Mouse (Mus musculus): ENCODE measurements around the gene Paip2b. TPM values are rescaled to one million over a fixed set of nuclear protein-coding genes. Genes with fewer than 3 reads are reported as not detected.
"Not testable (repeated sequence)": the region's sequence is repeated elsewhere in the genome, so short reads cannot be mapped to it uniquely, and the experiment has no call there.

Gene Paip2b
- polyA plus RNA-seq, 1 experiment from 2014 or later = 17.4 TPM

- 51% methylated on average over 2 of the region's 2 CpGs for WGBS
- Histone ChIP-seq H3K27ac (ENCODE audit: low read length) (no peak overlapping the region), H3K4me1 (ENCODE audit: insufficient read depth, low read length) (no peaks in the 10 kb centered on the region), H3K9ac (replicated peaks; ENCODE audit: low read length) (no peak overlapping the region), H3K9me3 (ENCODE audit: low read length) (no peaks in the 10 kb centered on the region), H3K27me3 (ENCODE audit: insufficient read depth, low read length) (no peaks in the 10 kb centered on the region), H3K4me2 (replicated peaks; ENCODE audit: low read depth, low read length) (no peak overlapping the region), H3K4me3 (ENCODE audit: low read length) (no peak overlapping the region), H3K36me3 (ENCODE audit: insufficient read depth, low read length) (no peaks in the 10 kb centered on the region)
- ATAC-seq (ENCODE audit: low FRiP score, low TSS enrichment) = no peak
Measured at GRCm38 (mm10) chr6:83846141-83846540, 14.6 kb upstream of the Paip2b start.

- no peak overlapping the region for H3K4me3 ChIP-seq (ENCODE audit: low read length)
- no peak overlapping the region for H3K9ac ChIP-seq (replicated peaks; ENCODE audit: low read length)
- no peaks in the 10 kb centered on the region for H3K9me3 ChIP-seq (ENCODE audit: low read length)
- H3K4me2 ChIP-seq (replicated peaks; ENCODE audit: low read depth, low read length) = no peak overlapping the region
- no peaks in the 10 kb centered on the region for H3K4me1 ChIP-seq (ENCODE audit: insufficient read depth, low read length)
- no peaks in the 10 kb centered on the region for H3K27me3 ChIP-seq (ENCODE audit: insufficient read depth, low read length)
- 89% methylated on average over 10 of the region's 10 CpGs for WGBS
- no peak overlapping the region for H3K27ac ChIP-seq (ENCODE audit: low read length)
- no peaks in the 10 kb centered on the region for H3K36me3 ChIP-seq (ENCODE audit: insufficient read depth, low read length)
- ATAC-seq (ENCODE audit: low FRiP score, low TSS enrichment) = no peak
Measured at GRCm38 (mm10) chr6:83844913-83845312, 13.4 kb upstream of the Paip2b start.

DNA sequence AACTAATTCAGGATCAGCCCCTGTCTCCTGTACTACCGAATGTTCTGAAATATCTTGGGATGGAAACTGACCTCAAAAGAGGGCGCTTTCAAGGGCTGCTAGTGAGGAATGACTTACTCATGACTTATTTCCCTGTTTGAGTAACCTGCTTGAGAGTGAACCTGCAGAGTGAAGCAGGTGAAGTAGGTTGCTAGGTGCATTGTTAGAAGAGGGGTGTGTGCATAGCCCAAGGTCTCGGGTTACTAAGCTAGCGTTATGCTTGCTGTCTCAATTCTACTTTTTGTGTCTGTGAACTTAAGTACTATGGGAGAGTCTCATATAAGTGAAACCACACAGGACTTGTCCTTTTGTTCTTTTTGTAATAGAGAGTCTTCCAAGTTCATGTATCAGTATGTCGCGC lies 8.5 kb upstream of the Paip2b start:
- Histone ChIP-seq H3K27me3 (ENCODE audit: insufficient read depth, low read length) (no peaks in the 10 kb centered on the region), H3K36me3 (ENCODE audit: insufficient read depth, low read length) (no peaks in the 10 kb centered on the region), H3K4me3 (ENCODE audit: low read length) (no peak overlapping the region), H3K9ac (replicated peaks; ENCODE audit: low read length) (no peak overlapping the region), H3K4me1 (ENCODE audit: insufficient read depth, low read length) (no peaks in the 10 kb centered on the region), H3K4me2 (replicated peaks; ENCODE audit: low read depth, low read length) (no peak overlapping the region), H3K27ac (ENCODE audit: low read length) (no peak overlapping the region), H3K9me3 (ENCODE audit: low read length) (no peaks in the 10 kb centered on the region)
- WGBS = 80% methylated on average over 6 of the region's 6 CpGs
- ATAC-seq (ENCODE audit: low FRiP score, low TSS enrichment) = no peak

DNA sequence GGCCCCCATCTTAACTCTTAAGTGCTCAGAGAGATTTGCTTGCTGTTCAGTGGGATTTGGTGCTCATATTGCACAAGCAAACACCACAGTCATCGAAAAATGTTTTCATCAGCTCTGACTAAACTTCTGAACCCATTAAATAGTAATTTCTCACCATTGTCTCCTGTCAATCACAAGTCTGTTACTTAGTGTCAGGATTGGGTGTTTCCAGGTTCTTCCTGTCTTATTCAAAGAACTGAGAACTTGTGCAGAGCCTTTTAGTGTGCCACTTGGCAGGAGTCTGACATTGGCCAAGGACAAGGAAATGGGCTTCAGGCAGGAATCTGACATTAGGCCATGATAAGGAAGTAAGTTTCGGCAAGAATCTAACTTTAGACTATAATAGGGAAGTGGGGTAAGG lies 6.5 kb upstream of the Paip2b start:
- H3K4me3 ChIP-seq (ENCODE audit: low read length) = no peak overlapping the region
- no peaks in the 10 kb centered on the region for H3K9me3 ChIP-seq (ENCODE audit: low read length)
- ATAC-seq (ENCODE audit: low FRiP score, low TSS enrichment) = no peak
- no peaks in the 10 kb centered on the region for H3K27me3 ChIP-seq (ENCODE audit: insufficient read depth, low read length)
- H3K4me1 ChIP-seq (ENCODE audit: insufficient read depth, low read length) = no peaks in the 10 kb centered on the region
- no peak overlapping the region for H3K9ac ChIP-seq (replicated peaks; ENCODE audit: low read length)
- no peak overlapping the region for H3K27ac ChIP-seq (ENCODE audit: low read length)
- no peak overlapping the region for H3K4me2 ChIP-seq (replicated peaks; ENCODE audit: low read depth, low read length)
- WGBS = 86% methylated on average over 2 of the region's 2 CpGs
- H3K36me3 ChIP-seq (ENCODE audit: insufficient read depth, low read length) = no peaks in the 10 kb centered on the region

- Histone ChIP-seq H3K4me1 (ENCODE audit: insufficient read depth, low read length) (peaks cover 5% of the 10 kb centered on the region; the same call in 1 of the 2 replicates), H3K27me3 (ENCODE audit: insufficient read depth, low read length) (no peaks in the 10 kb centered on the region), H3K9me3 (ENCODE audit: low read length) (no peaks in the 10 kb centered on the region), H3K4me2 (replicated peaks; ENCODE audit: low read depth, low read length) (no peak overlapping the region), H3K9ac (replicated peaks; ENCODE audit: low read length) (no peak overlapping the region), H3K4me3 (ENCODE audit: low read length) (no peak overlapping the region), H3K27ac (ENCODE audit: low read length) (no peak overlapping the region), H3K36me3 (ENCODE audit: insufficient read depth, low read length) (no peaks in the 10 kb centered on the region)
- ATAC-seq (ENCODE audit: low FRiP score, low TSS enrichment) = no peak
- 95% methylated on average over 2 of the region's 2 CpGs for WGBS
Measured at GRCm38 (mm10) chr6:83836826-83837225, 5.3 kb upstream of the Paip2b start.

DNA sequence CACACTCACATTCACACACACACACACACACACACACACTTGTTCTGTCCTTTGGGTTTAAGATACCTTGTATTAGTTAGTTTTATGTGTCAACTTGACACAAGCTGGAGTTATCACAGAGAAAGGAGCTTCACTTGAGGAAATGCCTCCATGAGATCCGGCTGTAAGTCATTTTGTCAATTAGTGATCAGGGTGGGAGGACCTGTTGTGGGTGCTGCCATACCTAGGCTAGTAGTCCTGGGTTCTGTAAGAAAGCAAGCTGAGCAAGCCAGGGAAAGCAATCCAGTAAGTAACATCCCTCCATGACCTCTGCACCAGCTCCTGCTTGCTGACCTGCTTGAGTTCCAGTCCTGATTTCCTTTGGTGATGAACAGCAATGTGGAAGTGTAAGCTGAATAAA lies 852 bp upstream of the Paip2b start:
- H3K4me1 ChIP-seq (ENCODE audit: insufficient read depth, low read length) = peaks cover 15% of the 10 kb centered on the region
- WGBS = 68% methylated on average over 1 of the region's 1 CpGs
- not testable (repeated sequence) for H3K27me3 ChIP-seq (ENCODE audit: insufficient read depth, low read length); H3K36me3 ChIP-seq (ENCODE audit: insufficient read depth, low read length); ATAC-seq (ENCODE audit: low FRiP score, low TSS enrichment); H3K9me3 ChIP-seq (ENCODE audit: low read length); H3K9ac ChIP-seq (replicated peaks; ENCODE audit: low read length)
- H3K27ac ChIP-seq (ENCODE audit: low read length) = peak overlapping the region; percentile 57; the same call in 1 of the 2 replicates
- H3K4me3 ChIP-seq (ENCODE audit: low read length) = peak overlapping the region; percentile 41
- H3K4me2 ChIP-seq (replicated peaks; ENCODE audit: low read depth, low read length) = peak overlapping the region; percentile 63

GRCm38 (mm10) chr6:83830941-83831605 lies 468 bp downstream of the Paip2b start:
- peak overlapping the region; percentile 73 for H3K4me2 ChIP-seq (replicated peaks; ENCODE audit: low read depth, low read length)
- H3K4me1 ChIP-seq (ENCODE audit: insufficient read depth, low read length) = peaks cover 15% of the 10 kb centered on the region
- WGBS = under 1% methylated on average over 30 of the region's 35 CpGs
- no peaks in the 10 kb centered on the region for H3K36me3 ChIP-seq (ENCODE audit: insufficient read depth, low read length)
- H3K27ac ChIP-seq (ENCODE audit: low read length) = peak overlapping the region; percentile 76
- H3K9ac ChIP-seq (replicated peaks; ENCODE audit: low read length) = peak overlapping the region; percentile 88
- H3K27me3 ChIP-seq (ENCODE audit: insufficient read depth, low read length) = no peaks in the 10 kb centered on the region
- ATAC-seq (ENCODE audit: low FRiP score, low TSS enrichment) = peak; percentile 86; the same call in 1 of the 2 replicates
- no peaks in the 10 kb centered on the region for H3K9me3 ChIP-seq (ENCODE audit: low read length)
- H3K4me3 ChIP-seq (ENCODE audit: low read length) = peak overlapping the region; percentile 79

GRCm38 (mm10) chr6:83821856-83822255 lies 9.7 kb downstream of the Paip2b start:
- Histone ChIP-seq H3K27me3 (ENCODE audit: insufficient read depth, low read length) (no peaks in the 10 kb centered on the region), H3K4me2 (replicated peaks; ENCODE audit: low read depth, low read length) (no peak overlapping the region), H3K4me1 (ENCODE audit: insufficient read depth, low read length) (no peaks in the 10 kb centered on the region), H3K36me3 (ENCODE audit: insufficient read depth, low read length) (0 out of 2 replicates have a peak, but pooled peaks cover 7% of the 10 kb centered on the region), H3K9me3 (ENCODE audit: low read length) (no peaks in the 10 kb centered on the region; the same call in 1 of the 2 replicates), H3K9ac (replicated peaks; ENCODE audit: low read length) (no peak overlapping the region), H3K27ac (ENCODE audit: low read length) (no peak overlapping the region), H3K4me3 (ENCODE audit: low read length) (no peak overlapping the region)
- WGBS = 57% methylated on average over 2 of the region's 2 CpGs
- ATAC-seq (ENCODE audit: low FRiP score, low TSS enrichment) = no peak

- H3K4me2 ChIP-seq (replicated peaks; ENCODE audit: low read depth, low read length) = no peak overlapping the region
- no peaks in the 10 kb centered on the region for H3K4me1 ChIP-seq (ENCODE audit: insufficient read depth, low read length)
- ATAC-seq (ENCODE audit: low FRiP score, low TSS enrichment) = no peak
- H3K27me3 ChIP-seq (ENCODE audit: insufficient read depth, low read length) = no peaks in the 10 kb centered on the region
- H3K4me3 ChIP-seq (ENCODE audit: low read length) = no peak overlapping the region
- H3K9me3 ChIP-seq (ENCODE audit: low read length) = peaks cover 5% of the 10 kb centered on the region; the same call in 1 of the 2 replicates
- H3K36me3 ChIP-seq (ENCODE audit: insufficient read depth, low read length) = peaks cover 8% of the 10 kb centered on the region; the same call in 1 of the 2 replicates
- WGBS = 78% methylated on average over 2 of the region's 2 CpGs
- H3K9ac ChIP-seq (replicated peaks; ENCODE audit: low read length) = no peak overlapping the region
- no peak overlapping the region for H3K27ac ChIP-seq (ENCODE audit: low read length)
Measured at GRCm38 (mm10) chr6:83820727-83821515, 10.6 kb downstream of the Paip2b start.

GRCm38 (mm10) chr6:83818996-83819395 lies 12.5 kb downstream of the Paip2b start:
- no peak overlapping the region for H3K9ac ChIP-seq (replicated peaks; ENCODE audit: low read length)
- peaks cover 7% of the 10 kb centered on the region; the same call in 1 of the 2 replicates for H3K9me3 ChIP-seq (ENCODE audit: low read length)
- ATAC-seq (ENCODE audit: low FRiP score, low TSS enrichment) = no peak
- no peaks in the 10 kb centered on the region for H3K4me1 ChIP-seq (ENCODE audit: insufficient read depth, low read length)
- H3K4me3 ChIP-seq (ENCODE audit: low read length) = no peak overlapping the region
- H3K27ac ChIP-seq (ENCODE audit: low read length) = no peak overlapping the region
- 66% methylated on average over 1 of the region's 1 CpGs for WGBS
- peaks cover 18% of the 10 kb centered on the region for H3K36me3 ChIP-seq (ENCODE audit: insufficient read depth, low read length)
- no peaks in the 10 kb centered on the region for H3K27me3 ChIP-seq (ENCODE audit: insufficient read depth, low read length)
- H3K4me2 ChIP-seq (replicated peaks; ENCODE audit: low read depth, low read length) = no peak overlapping the region

Data from kidney, embryonic 16.5 days (tissue).